Mouse (Mus musculus): Measurements from ENCODE around the gene Slc17a5.
A peak's percentile ranks its signal among the peaks of the same experiment; 100 is the strongest.

Gene Slc17a5

GRCm38 (mm10) chr9:78587914-78588313, at the start of gene Slc17a5:
Gene Slc17a5 (minus strand): TSS chr9:78588041.
- ATAC-seq (ENCODE audit: low TSS enrichment), result peak; percentile 91

GRCm38 (mm10) chr9:78633976-78634375, 46.1 kb upstream of the Slc17a5 start:
- ATAC-seq (ENCODE audit: low TSS enrichment), result no peak

- no peak for ATAC-seq (ENCODE audit: low TSS enrichment)
Measured at GRCm38 (mm10) chr9:78631755-78632434, 44.1 kb upstream of the Slc17a5 start.

GRCm38 (mm10) chr9:78629991-78630390, 42.1 kb upstream of the Slc17a5 start:
- no peak for ATAC-seq (ENCODE audit: low TSS enrichment)

- peak; percentile 99 for ATAC-seq (ENCODE audit: low TSS enrichment)
Measured at GRCm38 (mm10) chr9:78623301-78623747, 35.5 kb upstream of the Slc17a5 start.

GRCm38 (mm10) chr9:78619285-78619684, 31.4 kb upstream of the Slc17a5 start:
- no peak for ATAC-seq (ENCODE audit: low TSS enrichment)

- ATAC-seq (ENCODE audit: low TSS enrichment), result peak; percentile 64
Measured at GRCm38 (mm10) chr9:78615401-78616021, 27.7 kb upstream of the Slc17a5 start, which contains the start of gene Cd109. Gene Cd109 (plus strand): TSS chr9:78615546.

- ATAC-seq (ENCODE audit: low TSS enrichment), result peak; percentile 68
Measured at GRCm38 (mm10) chr9:78614201-78614600, 26.4 kb upstream of the Slc17a5 start.

- ATAC-seq (ENCODE audit: low TSS enrichment), result 0 out of 2 replicates have a peak, but pooled peaks have one; percentile 55
Measured at GRCm38 (mm10) chr9:78601046-78601730, 13.3 kb upstream of the Slc17a5 start.

- ATAC-seq (ENCODE audit: low TSS enrichment), result no peak
Measured at GRCm38 (mm10) chr9:78599927-78600326, 12.1 kb upstream of the Slc17a5 start.

GRCm38 (mm10) chr9:78596834-78597233, 9.0 kb upstream of the Slc17a5 start:
- ATAC-seq (ENCODE audit: low TSS enrichment), result peak; percentile 97

GRCm38 (mm10) chr9:78595769-78596555, 8.1 kb upstream of the Slc17a5 start:
- no peak for ATAC-seq (ENCODE audit: low TSS enrichment)

GRCm38 (mm10) chr9:78595257-78595656, 7.4 kb upstream of the Slc17a5 start:
- no peak for ATAC-seq (ENCODE audit: low TSS enrichment)

GRCm38 (mm10) chr9:78590471-78590870, 2.6 kb upstream of the Slc17a5 start:
- no peak for ATAC-seq (ENCODE audit: low TSS enrichment)

GRCm38 (mm10) chr9:78588411-78589033, 681 bp upstream of the Slc17a5 start:
- ATAC-seq (ENCODE audit: low TSS enrichment), result peak; percentile 29

GRCm38 (mm10) chr9:78587218-78587883, 490 bp downstream of the Slc17a5 start:
- ATAC-seq (ENCODE audit: low TSS enrichment), result no peak; the same call in 1 of the 2 replicates

GRCm38 (mm10) chr9:78579644-78580396, 8.0 kb downstream of the Slc17a5 start:
- no peak for ATAC-seq (ENCODE audit: low TSS enrichment)

- ATAC-seq (ENCODE audit: low TSS enrichment), result no peak
Measured at GRCm38 (mm10) chr9:78578824-78579223, 9.0 kb downstream of the Slc17a5 start.

- no peak for ATAC-seq (ENCODE audit: low TSS enrichment)
Measured at GRCm38 (mm10) chr9:78576466-78576865, 11.4 kb downstream of the Slc17a5 start.

- ATAC-seq (ENCODE audit: low TSS enrichment), result peak; percentile 87
Measured at GRCm38 (mm10) chr9:78569934-78570333, 17.9 kb downstream of the Slc17a5 start.

Data from frontal cortex, adult (tissue).